Mouse (Mus musculus): ENCODE measurements around the gene Pcp4.

DNA sequence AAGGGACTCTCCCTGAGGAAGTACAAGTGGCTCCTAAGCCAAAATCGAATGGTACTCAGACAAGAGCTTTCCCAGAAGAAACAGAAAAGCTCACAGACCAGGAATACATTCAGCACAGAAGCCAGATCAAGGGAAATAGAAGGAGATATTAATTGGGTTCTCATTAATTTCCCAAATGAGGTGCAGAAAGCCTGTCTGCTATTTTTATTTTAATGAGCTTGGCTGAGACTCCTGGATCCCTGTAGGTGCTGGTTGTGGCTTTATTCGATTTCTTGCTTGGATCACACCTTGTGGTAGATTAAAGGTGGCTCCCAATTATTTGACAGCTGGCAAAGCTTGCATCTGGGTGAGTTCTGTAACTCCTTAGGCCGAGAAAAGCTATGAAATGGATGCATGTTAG lies 35.2 kb downstream of the Pcp4 start:
- no peak for TF ChIP-seq CTCF (IDR thresholded peaks at IDR 0.05; ENCODE audit: control insufficient read depth, insufficient read depth, insufficient read length)
- TF ChIP-seq MYOG (IDR thresholded peaks at IDR 0.05; ENCODE audit: control insufficient read depth, extremely low read depth, insufficient read length), result no peak
- TF ChIP-seq MYOD1 (IDR thresholded peaks at IDR 0.05; ENCODE audit: control insufficient read depth, insufficient read length, low read depth), result no peak
